Mouse (Mus musculus): Measurements from ENCODE around the gene Hsd11b1. TPM values are rescaled to one million over a fixed set of nuclear protein-coding genes. Genes with fewer than 3 reads are reported as not detected.

Hsd11b1 gene
- polyA plus RNA-seq, 2 experiments, result 1.2 to 1.6 TPM

DNA sequence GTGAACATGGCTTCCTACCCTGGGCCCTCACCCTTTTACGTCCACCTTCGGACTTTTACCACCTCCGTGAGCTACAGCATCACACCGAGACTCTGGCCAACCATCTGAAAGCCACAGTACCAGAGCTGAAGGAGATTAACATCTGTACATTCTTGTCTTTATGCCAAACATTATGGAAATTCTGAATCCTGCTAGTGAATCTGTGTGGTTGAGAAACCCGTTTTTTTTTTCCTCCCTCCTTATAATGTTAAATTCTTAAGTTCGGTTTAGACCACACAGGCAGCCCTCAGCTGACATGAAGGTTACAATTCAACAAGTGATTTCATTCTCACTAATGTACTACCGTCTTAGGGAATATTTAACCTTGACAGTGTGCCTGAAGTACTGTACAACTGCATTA, 28.9 kb downstream of the Hsd11b1 start:
- WGBS, result 48% methylated on average over 7 of the region's 7 CpGs
- H3K9me3 ChIP-seq (ENCODE audit: control insufficient read depth, low read length), result no peaks in the 10 kb centered on the region
- H3K9ac ChIP-seq (ENCODE audit: low read depth, low read length, severe bottlenecking), result no peak overlapping the region
- no peak overlapping the region for H3K4me3 ChIP-seq (replicated peaks; ENCODE audit: low read length)
- H3K27ac ChIP-seq (replicated peaks; ENCODE audit: low read depth, low read length), result no peak overlapping the region
- TF ChIP-seq POLR2A (IDR thresholded peaks at IDR 0.05; ENCODE audit: borderline replicate concordance, extremely low read depth, insufficient read depth, insufficient read length), result no peak
- DNase-seq (ENCODE audit: low spot score), result peak; percentile 74
- ATAC-seq (ENCODE audit: low FRiP score, low read depth), result peak; percentile 57; the same call in 1 of the 2 replicates
- H3K4me2 ChIP-seq (replicated peaks; ENCODE audit: low read depth, low read length, severe bottlenecking), result no peak overlapping the region
- H3K4me1 ChIP-seq (ENCODE audit: control insufficient read depth, insufficient read depth, low read length), result peaks cover 6% of the 10 kb centered on the region; the same call in 1 of the 2 replicates
- H3K36me3 ChIP-seq (ENCODE audit: control insufficient read depth, insufficient read depth, low read length), result no peaks in the 10 kb centered on the region
- no peaks in the 10 kb centered on the region for H3K27me3 ChIP-seq (ENCODE audit: control insufficient read depth, insufficient read depth, low read length)

GRCm38 (mm10) chr1:193234130-193234645, 29.7 kb downstream of the Hsd11b1 start:
- DNase-seq (ENCODE audit: low spot score), result no peak
- TF ChIP-seq POLR2A (IDR thresholded peaks at IDR 0.05; ENCODE audit: borderline replicate concordance, extremely low read depth, insufficient read depth, insufficient read length), result no peak
- Histone ChIP-seq H3K4me1 (ENCODE audit: control insufficient read depth, insufficient read depth, low read length) (peaks cover 6% of the 10 kb centered on the region; the same call in 1 of the 2 replicates), H3K4me2 (replicated peaks; ENCODE audit: low read depth, low read length, severe bottlenecking) (no peak overlapping the region), H3K9ac (ENCODE audit: low read depth, low read length, severe bottlenecking) (no peak overlapping the region), H3K36me3 (ENCODE audit: control insufficient read depth, insufficient read depth, low read length) (no peaks in the 10 kb centered on the region), H3K9me3 (ENCODE audit: control insufficient read depth, low read length) (no peaks in the 10 kb centered on the region), H3K4me3 (replicated peaks; ENCODE audit: low read length) (no peak overlapping the region), H3K27ac (replicated peaks; ENCODE audit: low read depth, low read length) (0 out of 2 replicates have a peak overlapping the region, but pooled peaks have one; percentile 33), H3K27me3 (ENCODE audit: control insufficient read depth, insufficient read depth, low read length) (no peaks in the 10 kb centered on the region)
- 79% methylated on average over 2 of the region's 2 CpGs for WGBS
- no peak for ATAC-seq (ENCODE audit: low FRiP score, low read depth)

DNA sequence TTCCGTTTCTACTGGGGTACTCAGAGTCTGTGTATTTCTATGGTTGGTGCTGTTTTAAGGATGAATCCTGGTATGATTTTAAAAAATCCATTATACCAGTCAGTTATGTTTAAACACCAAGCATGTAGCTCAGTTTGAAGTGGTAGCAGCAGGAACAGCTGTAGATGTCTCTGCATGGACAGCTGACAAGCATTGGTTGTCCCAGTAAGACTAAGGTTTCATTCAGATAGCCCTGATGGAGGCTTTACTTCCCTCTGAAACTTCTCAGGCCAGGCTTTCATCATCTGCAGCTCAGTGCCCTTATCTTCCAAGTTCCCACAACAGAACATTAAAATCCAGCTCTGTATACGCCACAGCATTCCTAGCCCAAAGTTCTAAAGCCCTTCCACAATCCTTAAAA, 31.1 kb downstream of the Hsd11b1 start:
- no peaks in the 10 kb centered on the region for H3K27me3 ChIP-seq (ENCODE audit: control insufficient read depth, insufficient read depth, low read length)
- H3K4me2 ChIP-seq (replicated peaks; ENCODE audit: low read depth, low read length, severe bottlenecking), result no peak overlapping the region
- ATAC-seq (ENCODE audit: low FRiP score, low read depth) (no peak), DNase-seq (ENCODE audit: low spot score) (no peak)
- H3K9me3 ChIP-seq (ENCODE audit: control insufficient read depth, low read length), result no peaks in the 10 kb centered on the region
- H3K27ac ChIP-seq (replicated peaks; ENCODE audit: low read depth, low read length), result no peak overlapping the region
- no peak overlapping the region for H3K9ac ChIP-seq (ENCODE audit: low read depth, low read length, severe bottlenecking)
- no peak for TF ChIP-seq POLR2A (IDR thresholded peaks at IDR 0.05; ENCODE audit: borderline replicate concordance, extremely low read depth, insufficient read depth, insufficient read length)
- no peaks in the 10 kb centered on the region for H3K36me3 ChIP-seq (ENCODE audit: control insufficient read depth, insufficient read depth, low read length)
- peaks cover 6% of the 10 kb centered on the region; the same call in 1 of the 2 replicates for H3K4me1 ChIP-seq (ENCODE audit: control insufficient read depth, insufficient read depth, low read length)
- H3K4me3 ChIP-seq (replicated peaks; ENCODE audit: low read length), result no peak overlapping the region
- 73% methylated on average over 2 of the region's 2 CpGs for WGBS

- ATAC-seq (ENCODE audit: low FRiP score, low read depth) (no peak), DNase-seq (ENCODE audit: low spot score) (no peak)
- no peak overlapping the region for H3K9ac ChIP-seq (ENCODE audit: low read depth, low read length, severe bottlenecking)
- peaks cover 12% of the 10 kb centered on the region; the same call in 1 of the 2 replicates for H3K4me1 ChIP-seq (ENCODE audit: control insufficient read depth, insufficient read depth, low read length)
- 73% methylated on average over 5 of the region's 5 CpGs for WGBS
- no peaks in the 10 kb centered on the region for H3K9me3 ChIP-seq (ENCODE audit: control insufficient read depth, low read length)
- no peak overlapping the region for H3K4me2 ChIP-seq (replicated peaks; ENCODE audit: low read depth, low read length, severe bottlenecking)
- H3K27me3 ChIP-seq (ENCODE audit: control insufficient read depth, insufficient read depth, low read length), result no peaks in the 10 kb centered on the region
- H3K4me3 ChIP-seq (replicated peaks; ENCODE audit: low read length), result no peak overlapping the region
- no peak for TF ChIP-seq POLR2A (IDR thresholded peaks at IDR 0.05; ENCODE audit: borderline replicate concordance, extremely low read depth, insufficient read depth, insufficient read length)
- H3K36me3 ChIP-seq (ENCODE audit: control insufficient read depth, insufficient read depth, low read length), result no peaks in the 10 kb centered on the region
- H3K27ac ChIP-seq (replicated peaks; ENCODE audit: low read depth, low read length), result no peak overlapping the region
Measured at GRCm38 (mm10) chr1:193230935-193231334, 32.9 kb downstream of the Hsd11b1 start.

GRCm38 (mm10) chr1:193230531-193230930, 33.3 kb downstream of the Hsd11b1 start:
- Histone ChIP-seq H3K9me3 (ENCODE audit: control insufficient read depth, low read length) (no peaks in the 10 kb centered on the region), H3K27me3 (ENCODE audit: control insufficient read depth, insufficient read depth, low read length) (no peaks in the 10 kb centered on the region), H3K36me3 (ENCODE audit: control insufficient read depth, insufficient read depth, low read length) (no peaks in the 10 kb centered on the region), H3K4me1 (ENCODE audit: control insufficient read depth, insufficient read depth, low read length) (peaks cover 12% of the 10 kb centered on the region; the same call in 1 of the 2 replicates), H3K4me2 (replicated peaks; ENCODE audit: low read depth, low read length, severe bottlenecking) (no peak overlapping the region), H3K27ac (replicated peaks; ENCODE audit: low read depth, low read length) (no peak overlapping the region), H3K4me3 (replicated peaks; ENCODE audit: low read length) (no peak overlapping the region), H3K9ac (ENCODE audit: low read depth, low read length, severe bottlenecking) (no peak overlapping the region)
- ATAC-seq (ENCODE audit: low FRiP score, low read depth), result no peak
- DNase-seq (ENCODE audit: low spot score), result no peak
- 83% methylated on average over 3 of the region's 3 CpGs for WGBS
- TF ChIP-seq POLR2A (IDR thresholded peaks at IDR 0.05; ENCODE audit: borderline replicate concordance, extremely low read depth, insufficient read depth, insufficient read length), result no peak
